Mouse (Mus musculus) bone marrow, adult 2 months (tissue): ENCODE measurements around the gene Sdhaf4.

ENCODE experiments used
- CTCF ChIP-seq: fragments of 200-500 bp; IDR thresholded peaks from 2 replicates; pipeline ENCODE4 v1.5.1; 2011; ENCODE audit warnings: low read length, control low read depth; ENCODE audit not compliant: control insufficient read depth, insufficient read depth
- POLR2A ChIP-seq: fragments of 200-500 bp; IDR thresholded peaks from 2 replicates; pipeline ENCODE4 v1.6.1; 2011; ENCODE audit warnings: low read depth, mild to moderate bottlenecking, control low read depth, low read length, borderline replicate concordance; ENCODE audit not compliant: control insufficient read depth

GRCm38 (mm10) chr1:23953921-23954320 is 51.5 kb downstream of the Sdhaf4 start:
- TF ChIP-seq CTCF (no peak), POLR2A (no peak)
